Mouse (Mus musculus) liver, embryonic 15.5 days (tissue): ENCODE data around the gene Hif3a. TPM values are rescaled to one million over a fixed set of nuclear protein-coding genes. Genes with fewer than 3 reads are reported as not detected.
A peak's percentile ranks its signal among the peaks of the same experiment; 100 is the strongest.

ENCODE experiments used
- ATAC-seq: fragments of 200-750 bp; cut with Nextera tagmentation; 2 replicates; pipeline ENCODE4 v1.8.0; 2017; ENCODE audit warnings: moderate number of reproducible peaks, mild to moderate bottlenecking, moderate library complexity; ENCODE audit not compliant: insufficient read depth
- H3K27ac ChIP-seq: fragments of 300-500 bp; sonication (generic); replicated peaks from 2 replicates; pipeline ENCODE4 v1.5.1; 2015; ENCODE audit warnings: mild to moderate bottlenecking, inconsistent platforms
- H3K27me3 ChIP-seq: fragments of 300-500 bp; sonication (generic); 2 replicates; pipeline ENCODE4 v1.6.1; 2015; ENCODE audit warnings: mild to moderate bottlenecking, inconsistent platforms
- H3K36me3 ChIP-seq: fragments of 300-500 bp; sonication (generic); replicated peaks from 2 replicates; pipeline ENCODE4 v1.6.1; 2015; ENCODE audit warnings: moderate library complexity, mild to moderate bottlenecking, inconsistent platforms
- H3K4me1 ChIP-seq: fragments of 300-500 bp; sonication (generic); replicated peaks from 2 replicates; pipeline ENCODE4 v1.6.1; 2015; ENCODE audit warnings: inconsistent platforms
- H3K4me2 ChIP-seq: fragments of 300-500 bp; sonication (generic); 2 replicates; pipeline ENCODE4 v1.6.1; 2015; ENCODE audit warnings: moderate library complexity, mild to moderate bottlenecking, inconsistent platforms
- H3K4me3 ChIP-seq: fragments of 300-500 bp; sonication (generic); replicated peaks from 2 replicates; pipeline ENCODE4 v1.5.1; 2015; ENCODE audit warnings: mild to moderate bottlenecking, inconsistent platforms
- H3K9ac ChIP-seq: fragments of 300-500 bp; sonication (generic); 2 replicates; pipeline ENCODE4 v1.6.1; 2015; ENCODE audit warnings: moderate library complexity, mild to moderate bottlenecking, inconsistent platforms
- H3K9me3 ChIP-seq: fragments of 300-500 bp; sonication (generic); replicated peaks from 2 replicates; pipeline ENCODE4 v1.6.1; 2016; ENCODE audit warnings: inconsistent platforms
- WGBS: fragments of 180-500 bp; shearing (Covaris S2); methylation state at CpG from one replicate; pipeline ENCODE4 v1.1.7; 2015; ENCODE audit warnings: mixed read lengths; ENCODE audit not compliant: insufficient replicate concordance; 5-methylcytosine and 5-hydroxymethylcytosine counted together
- polyA plus RNA-seq: library from polyadenylated mRNA; unstranded; fragments of >200 nt; fragmentation: Nextera tagmentation; extraction: Ambion mirVana; gene quantifications from 2 replicates; pipeline ENCODE4 v1.2.1, GENCODE M21; 2015

Gene Hif3a
- polyA plus RNA-seq, 1 experiment from 2014 or later, result 31.4 TPM

GRCm38 (mm10) chr7:17056081-17056581 lies 6.1 kb downstream of the Hif3a start:
- H3K4me1 ChIP-seq, result peaks cover 88% of the 10 kb centered on the region

GRCm38 (mm10) chr7:17055287-17055946 lies 6.8 kb downstream of the Hif3a start:
- Histone ChIP-seq H3K9ac (peak overlapping the region; percentile 81), H3K4me3 (peak overlapping the region; percentile 68), H3K27me3 (no peaks in the 10 kb centered on the region), H3K9me3 (no peaks in the 10 kb centered on the region), H3K36me3 (peaks cover 39% of the 10 kb centered on the region), H3K4me2 (peak overlapping the region; percentile 92), H3K27ac (peak overlapping the region; percentile 98), H3K4me1 (peaks cover 87% of the 10 kb centered on the region)
- ATAC-seq, result no peak
- 72% methylated on average over 4 of the region's 4 CpGs for WGBS

More at GRCm38 (mm10) chr7:17056081-17056581, 6.1 kb downstream of the Hif3a start:
- Histone ChIP-seq H3K9ac (peak overlapping the region; percentile 81), H3K4me3 (peak overlapping the region; percentile 68), H3K9me3 (no peaks in the 10 kb centered on the region), H3K36me3 (peaks cover 34% of the 10 kb centered on the region), H3K4me2 (peak overlapping the region; percentile 92), H3K27ac (peak overlapping the region; percentile 98), H3K27me3 (no peaks in the 10 kb centered on the region)
- ATAC-seq, result peak; percentile 72
- under 1% methylated on average over 42 of the region's 42 CpGs for WGBS

- H3K9ac ChIP-seq, result no peak overlapping the region
- H3K4me1 ChIP-seq, result peaks cover 79% of the 10 kb centered on the region
- no peak for ATAC-seq
- no peaks in the 10 kb centered on the region for H3K27me3 ChIP-seq
- WGBS, result 89% methylated on average over 16 of the region's 16 CpGs
- H3K36me3 ChIP-seq, result peaks cover 48% of the 10 kb centered on the region
- peak overlapping the region; percentile 17 for H3K4me3 ChIP-seq
- peak overlapping the region; percentile 92 for H3K4me2 ChIP-seq
- 0 out of 2 replicates have a peak overlapping the region, but pooled peaks have one; percentile 98 for H3K27ac ChIP-seq
- no peaks in the 10 kb centered on the region for H3K9me3 ChIP-seq
Observed at GRCm38 (mm10) chr7:17054325-17054989, 7.8 kb downstream of the Hif3a start.

- WGBS, result 29% methylated on average over 15 of the region's 17 CpGs
- H3K9me3 ChIP-seq, result no peaks in the 10 kb centered on the region
- no peaks in the 10 kb centered on the region for H3K27me3 ChIP-seq
- H3K27ac ChIP-seq, result no peak overlapping the region
- no peak overlapping the region for H3K9ac ChIP-seq
- ATAC-seq, result 0 out of 2 replicates have a peak, but pooled peaks have one; percentile 4
- no peak overlapping the region for H3K4me2 ChIP-seq
- peaks cover 76% of the 10 kb centered on the region for H3K36me3 ChIP-seq
- H3K4me1 ChIP-seq, result peaks cover 52% of the 10 kb centered on the region
- H3K4me3 ChIP-seq, result no peak overlapping the region
Observed at GRCm38 (mm10) chr7:17050933-17051594, 11.2 kb downstream of the Hif3a start.

GRCm38 (mm10) chr7:17050491-17050890 lies 11.7 kb downstream of the Hif3a start:
- H3K4me3 ChIP-seq, result no peak overlapping the region
- H3K4me2 ChIP-seq, result no peak overlapping the region
- no peak for ATAC-seq
- peaks cover 81% of the 10 kb centered on the region for H3K36me3 ChIP-seq
- H3K27me3 ChIP-seq, result no peaks in the 10 kb centered on the region
- no peak overlapping the region for H3K9ac ChIP-seq
- H3K9me3 ChIP-seq, result no peaks in the 10 kb centered on the region
- WGBS, result 65% methylated on average over 11 of the region's 11 CpGs
- no peak overlapping the region for H3K27ac ChIP-seq
- H3K4me1 ChIP-seq, result peaks cover 46% of the 10 kb centered on the region

- H3K9me3 ChIP-seq, result no peaks in the 10 kb centered on the region
- H3K4me3 ChIP-seq, result no peak overlapping the region
- peaks cover 84% of the 10 kb centered on the region for H3K36me3 ChIP-seq
- WGBS, result 75% methylated on average over 10 of the region's 10 CpGs
- H3K4me1 ChIP-seq, result peaks cover 27% of the 10 kb centered on the region
- H3K9ac ChIP-seq, result no peak overlapping the region
- no peak for ATAC-seq
- no peak overlapping the region for H3K4me2 ChIP-seq
- H3K27me3 ChIP-seq, result no peaks in the 10 kb centered on the region
- no peak overlapping the region for H3K27ac ChIP-seq
Observed at GRCm38 (mm10) chr7:17048431-17049190, 13.6 kb downstream of the Hif3a start.

GRCm38 (mm10) chr7:17047041-17047682 lies 15.1 kb downstream of the Hif3a start:
- 84% methylated on average over 5 of the region's 5 CpGs for WGBS
- H3K27ac ChIP-seq, result no peak overlapping the region
- H3K27me3 ChIP-seq, result no peaks in the 10 kb centered on the region
- peaks cover 87% of the 10 kb centered on the region for H3K36me3 ChIP-seq
- H3K4me2 ChIP-seq, result no peak overlapping the region
- H3K9ac ChIP-seq, result no peak overlapping the region
- peaks cover 21% of the 10 kb centered on the region for H3K4me1 ChIP-seq
- ATAC-seq, result no peak
- H3K4me3 ChIP-seq, result no peak overlapping the region
- H3K9me3 ChIP-seq, result no peaks in the 10 kb centered on the region

- H3K27me3 ChIP-seq, result no peaks in the 10 kb centered on the region
- ATAC-seq, result no peak
- 86% methylated on average over 1 of the region's 1 CpGs for WGBS
Observed at GRCm38 (mm10) chr7:17045743-17046142, 16.5 kb downstream of the Hif3a start.

GRCm38 (mm10) chr7:17039373-17039772 lies 22.9 kb downstream of the Hif3a start:
- Histone ChIP-seq H3K4me1 (no peaks in the 10 kb centered on the region), H3K4me3 (no peak overlapping the region), H3K27me3 (no peaks in the 10 kb centered on the region), H3K9me3 (no peaks in the 10 kb centered on the region), H3K27ac (no peak overlapping the region), H3K9ac (no peak overlapping the region), H3K4me2 (no peak overlapping the region), H3K36me3 (peaks cover 95% of the 10 kb centered on the region)
- 90% methylated on average over 7 of the region's 7 CpGs for WGBS
- ATAC-seq, result no peak

More at GRCm38 (mm10) chr7:17045743-17046142, 16.5 kb downstream of the Hif3a start:
- Histone ChIP-seq H3K9ac (no peak overlapping the region), H3K4me1 (peaks cover 12% of the 10 kb centered on the region), H3K36me3 (peaks cover 86% of the 10 kb centered on the region), H3K4me3 (no peak overlapping the region), H3K9me3 (no peaks in the 10 kb centered on the region), H3K27ac (no peak overlapping the region), H3K4me2 (no peak overlapping the region)

GRCm38 (mm10) chr7:17038018-17038695 lies 24.1 kb downstream of the Hif3a start:
- peaks cover 95% of the 10 kb centered on the region for H3K36me3 ChIP-seq
- ATAC-seq, result no peak
- WGBS, result 83% methylated on average over 9 of the region's 9 CpGs

More at GRCm38 (mm10) chr7:17038018-17038695, 24.1 kb downstream of the Hif3a start:
- Histone ChIP-seq H3K4me2 (no peak overlapping the region), H3K4me3 (no peak overlapping the region), H3K27ac (no peak overlapping the region), H3K27me3 (no peaks in the 10 kb centered on the region), H3K9me3 (no peaks in the 10 kb centered on the region), H3K4me1 (no peaks in the 10 kb centered on the region), H3K9ac (no peak overlapping the region)
